Mouse (Mus musculus) midbrain, embryonic 11.5 days (tissue): Measurements from ENCODE around the gene Gm48552. TPM values are rescaled to one million over a fixed set of nuclear protein-coding genes. Genes with fewer than 3 reads are reported as not detected.

ENCODE experiments used
- ATAC-seq: fragments of 200-750 bp; cut with Nextera tagmentation; 2 replicates; pipeline ENCODE4 v1.8.0; 2017; ENCODE audit warnings: moderate TSS enrichment, moderate library complexity; ENCODE audit not compliant: low FRiP score
- DNase-seq: peaks from one replicate; pipeline ENCODE4 v3.0.0; 2015; ENCODE audit warnings: low spot score; ENCODE audit errors: missing footprints
- H3K27ac ChIP-seq: fragments of 300-500 bp; sonication (generic); 2 replicates; pipeline ENCODE4 v1.5.1; 2014; ENCODE audit warnings: low read depth, low read length
- H3K27me3 ChIP-seq: fragments of 300-500 bp; sonication (generic); 2 replicates; pipeline ENCODE4 v1.6.1; 2014; ENCODE audit warnings: mild to moderate bottlenecking, low read length, moderate library complexity, mixed read lengths; ENCODE audit not compliant: control insufficient read depth, insufficient read depth
- H3K36me3 ChIP-seq: fragments of 300-500 bp; sonication (generic); 2 replicates; pipeline ENCODE4 v1.6.1; 2014; ENCODE audit warnings: mild to moderate bottlenecking, low read length, moderate library complexity, mixed read lengths; ENCODE audit not compliant: control insufficient read depth, insufficient read depth
- H3K4me1 ChIP-seq: fragments of 300-500 bp; sonication (generic); 2 replicates; pipeline ENCODE4 v1.6.1; 2014; ENCODE audit warnings: low read length; ENCODE audit not compliant: control insufficient read depth, insufficient read depth
- H3K4me2 ChIP-seq: fragments of 300-500 bp; sonication (generic); 2 replicates; pipeline ENCODE4 v1.6.1; 2014; ENCODE audit warnings: mild to moderate bottlenecking, moderate library complexity
- H3K4me3 ChIP-seq: fragments of 300-500 bp; sonication (generic); 2 replicates; pipeline ENCODE4 v1.5.1; 2014; ENCODE audit warnings: low read depth, low read length
- H3K9ac ChIP-seq: fragments of 300-500 bp; sonication (generic); 2 replicates; pipeline ENCODE4 v1.6.1; 2014; ENCODE audit warnings: low read length
- H3K9me3 ChIP-seq: fragments of 300-500 bp; sonication (generic); 2 replicates; pipeline ENCODE4 v1.6.1; 2016; ENCODE audit warnings: low read length; ENCODE audit not compliant: control insufficient read depth
- WGBS: fragments of 180-500 bp; shearing (Covaris S2); extraction: QIAGEN DNeasy Blood & Tissue Kit; methylation state at CpG from one replicate; pipeline ENCODE4 v1.1.7; 2014; 5-methylcytosine and 5-hydroxymethylcytosine counted together
- polyA plus RNA-seq: library from polyadenylated mRNA; unstranded; fragments of >200 nt; fragmentation: Nextera tagmentation; extraction: Ambion mirVana; gene quantifications from 2 replicates; pipeline ENCODE4 v1.2.1, GENCODE M21; 2014

Gene Gm48552
- polyA plus RNA-seq, 1 experiment from 2014 or later = 0.20 TPM

GRCm38 (mm10) chr10:81401205-81401520 lies 12.4 kb downstream of the Gm48552 start:
- DNase-seq (no peak), ATAC-seq (no peak; the same call in 1 of the 2 replicates)
- Histone ChIP-seq H3K4me2 (no peak overlapping the region), H3K9ac (no peak overlapping the region), H3K4me1 (peaks cover 45% of the 10 kb centered on the region), H3K27me3 (peaks cover 24% of the 10 kb centered on the region), H3K27ac (peak overlapping the region; percentile 85; the same call in 1 of the 2 replicates), H3K4me3 (no peak overlapping the region), H3K36me3 (0 out of 2 replicates have a peak, but pooled peaks cover 2% of the 10 kb centered on the region), H3K9me3 (no peaks in the 10 kb centered on the region)
- WGBS = 30% methylated on average over 10 of the region's 10 CpGs

GRCm38 (mm10) chr10:81401521-81402226 lies 12.9 kb downstream of the Gm48552 start:
- peak; percentile 87 for ATAC-seq
- DNase-seq = peak; percentile 96
- Histone ChIP-seq H3K9me3 (no peaks in the 10 kb centered on the region), H3K27ac (peak overlapping the region; percentile 85), H3K36me3 (0 out of 2 replicates have a peak, but pooled peaks cover 2% of the 10 kb centered on the region), H3K4me1 (peaks cover 45% of the 10 kb centered on the region), H3K9ac (peak overlapping the region; percentile 53; the same call in 1 of the 2 replicates), H3K4me3 (peak overlapping the region; percentile 13; the same call in 1 of the 2 replicates), H3K27me3 (peaks cover 29% of the 10 kb centered on the region), H3K4me2 (peak overlapping the region; percentile 34)
- 7% methylated on average over 18 of the region's 18 CpGs for WGBS

- ATAC-seq = peak; percentile 28; the same call in 1 of the 2 replicates
- peaks cover 35% of the 10 kb centered on the region for H3K27me3 ChIP-seq
Measured at GRCm38 (mm10) chr10:81402227-81402765, 13.5 kb downstream of the Gm48552 start.

GRCm38 (mm10) chr10:81403511-81403910 lies 14.7 kb downstream of the Gm48552 start:
- DNase-seq (no peak), ATAC-seq (peak; percentile 1; the same call in 1 of the 2 replicates)
- Histone ChIP-seq H3K36me3 (0 out of 2 replicates have a peak, but pooled peaks cover 2% of the 10 kb centered on the region), H3K9ac (peak overlapping the region; percentile 51; the same call in 1 of the 2 replicates), H3K4me2 (no peak overlapping the region), H3K27ac (peak overlapping the region; percentile 85), H3K27me3 (peaks cover 45% of the 10 kb centered on the region), H3K9me3 (no peaks in the 10 kb centered on the region), H3K4me1 (peaks cover 52% of the 10 kb centered on the region), H3K4me3 (no peak overlapping the region)
- 51% methylated on average over 10 of the region's 10 CpGs for WGBS

More at GRCm38 (mm10) chr10:81402227-81402765, 13.5 kb downstream of the Gm48552 start:
- no peaks in the 10 kb centered on the region for H3K9me3 ChIP-seq
- H3K4me1 ChIP-seq = peaks cover 48% of the 10 kb centered on the region
- H3K27ac ChIP-seq = peak overlapping the region; percentile 85
- peak overlapping the region; percentile 53; the same call in 1 of the 2 replicates for H3K9ac ChIP-seq
- H3K4me3 ChIP-seq = peak overlapping the region; percentile 13; the same call in 1 of the 2 replicates
- H3K36me3 ChIP-seq = 0 out of 2 replicates have a peak, but pooled peaks cover 2% of the 10 kb centered on the region
- H3K4me2 ChIP-seq = peak overlapping the region; percentile 34
- no peak for DNase-seq
- 16% methylated on average over 7 of the region's 7 CpGs for WGBS

GRCm38 (mm10) chr10:81404082-81404481 lies 15.3 kb downstream of the Gm48552 start:
- H3K4me2 ChIP-seq = no peak overlapping the region
- H3K9me3 ChIP-seq = no peaks in the 10 kb centered on the region
- H3K27ac ChIP-seq = no peak overlapping the region
- no peak overlapping the region for H3K4me3 ChIP-seq
- H3K4me1 ChIP-seq = peaks cover 56% of the 10 kb centered on the region
- H3K27me3 ChIP-seq = peaks cover 45% of the 10 kb centered on the region
- WGBS = 12% methylated on average over 9 of the region's 9 CpGs
- H3K9ac ChIP-seq = no peak overlapping the region
- H3K36me3 ChIP-seq = 0 out of 2 replicates have a peak, but pooled peaks cover 2% of the 10 kb centered on the region
- ATAC-seq = no peak
- DNase-seq = no peak

- Histone ChIP-seq H3K27ac (no peak overlapping the region), H3K4me1 (peaks cover 56% of the 10 kb centered on the region)
- WGBS = 65% methylated on average over 18 of the region's 18 CpGs
Measured at GRCm38 (mm10) chr10:81404720-81405119, 15.9 kb downstream of the Gm48552 start.

GRCm38 (mm10) chr10:81405588-81406201 lies 16.9 kb downstream of the Gm48552 start:
- Histone ChIP-seq H3K27ac (no peak overlapping the region), H3K4me3 (no peak overlapping the region), H3K4me2 (no peak overlapping the region), H3K4me1 (peaks cover 51% of the 10 kb centered on the region), H3K9ac (no peak overlapping the region), H3K36me3 (no peaks in the 10 kb centered on the region), H3K9me3 (no peaks in the 10 kb centered on the region), H3K27me3 (peaks cover 41% of the 10 kb centered on the region)
- WGBS = 43% methylated on average over 13 of the region's 13 CpGs
- ATAC-seq = no peak
- DNase-seq = no peak

More at GRCm38 (mm10) chr10:81404720-81405119, 15.9 kb downstream of the Gm48552 start:
- ATAC-seq (no peak), DNase-seq (no peak)
- no peak overlapping the region for H3K4me3 ChIP-seq
- H3K9ac ChIP-seq = no peak overlapping the region
- H3K36me3 ChIP-seq = no peaks in the 10 kb centered on the region
- H3K27me3 ChIP-seq = peaks cover 45% of the 10 kb centered on the region
- no peaks in the 10 kb centered on the region for H3K9me3 ChIP-seq
- H3K4me2 ChIP-seq = no peak overlapping the region

- 23% methylated on average over 24 of the region's 24 CpGs for WGBS
- Histone ChIP-seq H3K4me1 (peaks cover 44% of the 10 kb centered on the region), H3K27ac (no peak overlapping the region), H3K27me3 (peaks cover 40% of the 10 kb centered on the region), H3K4me3 (peak overlapping the region; percentile 13), H3K9ac (peak overlapping the region; percentile 30; the same call in 1 of the 2 replicates), H3K4me2 (peak overlapping the region; percentile 12; the same call in 1 of the 2 replicates), H3K36me3 (no peaks in the 10 kb centered on the region), H3K9me3 (no peaks in the 10 kb centered on the region)
- DNase-seq = no peak
- no peak for ATAC-seq
Measured at GRCm38 (mm10) chr10:81406504-81407440, 18.0 kb downstream of the Gm48552 start.
